Mouse (Mus musculus): ENCODE measurements around the gene Ski. TPM values are rescaled to one million over a fixed set of nuclear protein-coding genes. Genes with fewer than 3 reads are reported as not detected.

Ski gene
- polyA plus RNA-seq, 1 experiment from 2014 or later = 14.1 TPM

GRCm38 (mm10) chr4:155209494-155209893, 12.9 kb downstream of the Ski start:
- Histone ChIP-seq H3K36me3 (ENCODE audit: control insufficient read depth, insufficient read depth, low read length) (no peaks in the 10 kb centered on the region), H3K4me2 (ENCODE audit: low read depth, low read length, severe bottlenecking) (no peak overlapping the region), H3K4me3 (ENCODE audit: low read depth, low read length) (no peak overlapping the region), H3K4me1 (replicated peaks; ENCODE audit: control insufficient read depth, insufficient read depth, low read length) (peaks cover 30% of the 10 kb centered on the region), H3K9me3 (ENCODE audit: control insufficient read depth, low read length) (no peaks in the 10 kb centered on the region), H3K9ac (ENCODE audit: low read length) (no peak overlapping the region), H3K27ac (ENCODE audit: low read depth, low read length) (no peak overlapping the region), H3K27me3 (ENCODE audit: control insufficient read depth, insufficient read depth, low read length) (no peaks in the 10 kb centered on the region)
- no peak for DNase-seq (ENCODE audit: low spot score)
- ATAC-seq (replicated peaks; ENCODE audit: low FRiP score) = no peak
- 94% methylated on average over 5 of the region's 5 CpGs for WGBS

GRCm38 (mm10) chr4:155209079-155209478, 13.3 kb downstream of the Ski start:
- Histone ChIP-seq H3K4me1 (replicated peaks; ENCODE audit: control insufficient read depth, insufficient read depth, low read length) (peaks cover 26% of the 10 kb centered on the region), H3K9ac (ENCODE audit: low read length) (no peak overlapping the region), H3K9me3 (ENCODE audit: control insufficient read depth, low read length) (no peaks in the 10 kb centered on the region), H3K4me2 (ENCODE audit: low read depth, low read length, severe bottlenecking) (no peak overlapping the region), H3K27me3 (ENCODE audit: control insufficient read depth, insufficient read depth, low read length) (no peaks in the 10 kb centered on the region), H3K27ac (ENCODE audit: low read depth, low read length) (no peak overlapping the region), H3K4me3 (ENCODE audit: low read depth, low read length) (no peak overlapping the region), H3K36me3 (ENCODE audit: control insufficient read depth, insufficient read depth, low read length) (no peaks in the 10 kb centered on the region)
- DNase-seq (ENCODE audit: low spot score) (no peak), ATAC-seq (replicated peaks; ENCODE audit: low FRiP score) (no peak)

- DNase-seq (ENCODE audit: low spot score) (no peak), ATAC-seq (replicated peaks; ENCODE audit: low FRiP score) (no peak)
- no peaks in the 10 kb centered on the region for H3K27me3 ChIP-seq (ENCODE audit: control insufficient read depth, insufficient read depth, low read length)
- no peak overlapping the region for H3K4me3 ChIP-seq (ENCODE audit: low read depth, low read length)
- H3K9ac ChIP-seq (ENCODE audit: low read length) = no peak overlapping the region
- WGBS = 59% methylated on average over 7 of the region's 7 CpGs
- no peak overlapping the region for H3K27ac ChIP-seq (ENCODE audit: low read depth, low read length)
- H3K36me3 ChIP-seq (ENCODE audit: control insufficient read depth, insufficient read depth, low read length) = no peaks in the 10 kb centered on the region
- H3K4me2 ChIP-seq (ENCODE audit: low read depth, low read length, severe bottlenecking) = no peak overlapping the region
- no peaks in the 10 kb centered on the region for H3K9me3 ChIP-seq (ENCODE audit: control insufficient read depth, low read length)
- peaks cover 22% of the 10 kb centered on the region for H3K4me1 ChIP-seq (replicated peaks; ENCODE audit: control insufficient read depth, insufficient read depth, low read length)
These were observed 13.8 kb downstream of the Ski start for GRCm38 (mm10) chr4:155208613-155209012.

GRCm38 (mm10) chr4:155207841-155208240, 14.6 kb downstream of the Ski start:
- Histone ChIP-seq H3K27ac (ENCODE audit: low read depth, low read length) (no peak overlapping the region), H3K36me3 (ENCODE audit: control insufficient read depth, insufficient read depth, low read length) (no peaks in the 10 kb centered on the region), H3K27me3 (ENCODE audit: control insufficient read depth, insufficient read depth, low read length) (no peaks in the 10 kb centered on the region), H3K4me3 (ENCODE audit: low read depth, low read length) (no peak overlapping the region), H3K4me1 (replicated peaks; ENCODE audit: control insufficient read depth, insufficient read depth, low read length) (peaks cover 16% of the 10 kb centered on the region), H3K9ac (ENCODE audit: low read length) (no peak overlapping the region), H3K9me3 (ENCODE audit: control insufficient read depth, low read length) (no peaks in the 10 kb centered on the region), H3K4me2 (ENCODE audit: low read depth, low read length, severe bottlenecking) (no peak overlapping the region)
- no peak for DNase-seq (ENCODE audit: low spot score)
- 66% methylated on average over 3 of the region's 3 CpGs for WGBS
- no peak for ATAC-seq (replicated peaks; ENCODE audit: low FRiP score)

GRCm38 (mm10) chr4:155206498-155206897, 15.9 kb downstream of the Ski start:
- no peaks in the 10 kb centered on the region for H3K9me3 ChIP-seq (ENCODE audit: control insufficient read depth, low read length)
- ATAC-seq (replicated peaks; ENCODE audit: low FRiP score) = no peak
- no peaks in the 10 kb centered on the region for H3K36me3 ChIP-seq (ENCODE audit: control insufficient read depth, insufficient read depth, low read length)
- no peak for DNase-seq (ENCODE audit: low spot score)
- no peak overlapping the region for H3K4me3 ChIP-seq (ENCODE audit: low read depth, low read length)
- 84% methylated on average over 8 of the region's 8 CpGs for WGBS
- H3K27ac ChIP-seq (ENCODE audit: low read depth, low read length) = no peak overlapping the region
- no peaks in the 10 kb centered on the region for H3K27me3 ChIP-seq (ENCODE audit: control insufficient read depth, insufficient read depth, low read length)
- H3K4me1 ChIP-seq (replicated peaks; ENCODE audit: control insufficient read depth, insufficient read depth, low read length) = peaks cover 14% of the 10 kb centered on the region; the same call in 1 of the 2 replicates
- H3K9ac ChIP-seq (ENCODE audit: low read length) = no peak overlapping the region
- no peak overlapping the region for H3K4me2 ChIP-seq (ENCODE audit: low read depth, low read length, severe bottlenecking)

GRCm38 (mm10) chr4:155205919-155206318, 16.5 kb downstream of the Ski start:
- no peak for DNase-seq (ENCODE audit: low spot score)
- Histone ChIP-seq H3K4me3 (ENCODE audit: low read depth, low read length) (no peak overlapping the region), H3K4me1 (replicated peaks; ENCODE audit: control insufficient read depth, insufficient read depth, low read length) (peaks cover 14% of the 10 kb centered on the region; the same call in 1 of the 2 replicates), H3K27ac (ENCODE audit: low read depth, low read length) (no peak overlapping the region), H3K9me3 (ENCODE audit: control insufficient read depth, low read length) (no peaks in the 10 kb centered on the region), H3K36me3 (ENCODE audit: control insufficient read depth, insufficient read depth, low read length) (no peaks in the 10 kb centered on the region), H3K9ac (ENCODE audit: low read length) (no peak overlapping the region), H3K27me3 (ENCODE audit: control insufficient read depth, insufficient read depth, low read length) (no peaks in the 10 kb centered on the region), H3K4me2 (ENCODE audit: low read depth, low read length, severe bottlenecking) (no peak overlapping the region)
- no peak for ATAC-seq (replicated peaks; ENCODE audit: low FRiP score)
- WGBS = 79% methylated on average over 6 of the region's 6 CpGs

GRCm38 (mm10) chr4:155201764-155202163, 20.6 kb downstream of the Ski start:
- no peak for ATAC-seq (replicated peaks; ENCODE audit: low FRiP score)
- no peak overlapping the region for H3K4me3 ChIP-seq (ENCODE audit: low read depth, low read length)
- H3K27me3 ChIP-seq (ENCODE audit: control insufficient read depth, insufficient read depth, low read length) = no peaks in the 10 kb centered on the region
- H3K4me1 ChIP-seq (replicated peaks; ENCODE audit: control insufficient read depth, insufficient read depth, low read length) = peaks cover 1% of the 10 kb centered on the region; the same call in 1 of the 2 replicates
- H3K9ac ChIP-seq (ENCODE audit: low read length) = no peak overlapping the region
- 89% methylated on average over 7 of the region's 7 CpGs for WGBS
- no peak overlapping the region for H3K4me2 ChIP-seq (ENCODE audit: low read depth, low read length, severe bottlenecking)
- no peak overlapping the region for H3K27ac ChIP-seq (ENCODE audit: low read depth, low read length)
- DNase-seq (ENCODE audit: low spot score) = no peak
- H3K36me3 ChIP-seq (ENCODE audit: control insufficient read depth, insufficient read depth, low read length) = no peaks in the 10 kb centered on the region
- no peaks in the 10 kb centered on the region for H3K9me3 ChIP-seq (ENCODE audit: control insufficient read depth, low read length)

- no peak overlapping the region; the same call in 1 of the 2 replicates for H3K27ac ChIP-seq (ENCODE audit: low read depth, low read length)
- H3K9ac ChIP-seq (ENCODE audit: low read length) = no peak overlapping the region
- no peaks in the 10 kb centered on the region for H3K9me3 ChIP-seq (ENCODE audit: control insufficient read depth, low read length)
- DNase-seq (ENCODE audit: low spot score) (no peak), ATAC-seq (replicated peaks; ENCODE audit: low FRiP score) (no peak)
- 86% methylated on average over 3 of the region's 3 CpGs for WGBS
- no peaks in the 10 kb centered on the region for H3K27me3 ChIP-seq (ENCODE audit: control insufficient read depth, insufficient read depth, low read length)
- no peak overlapping the region for H3K4me2 ChIP-seq (ENCODE audit: low read depth, low read length, severe bottlenecking)
- H3K4me1 ChIP-seq (replicated peaks; ENCODE audit: control insufficient read depth, insufficient read depth, low read length) = peaks cover 1% of the 10 kb centered on the region; the same call in 1 of the 2 replicates
- H3K36me3 ChIP-seq (ENCODE audit: control insufficient read depth, insufficient read depth, low read length) = no peaks in the 10 kb centered on the region
- H3K4me3 ChIP-seq (ENCODE audit: low read depth, low read length) = no peak overlapping the region
These were observed 21.5 kb downstream of the Ski start for GRCm38 (mm10) chr4:155200861-155201390.

GRCm38 (mm10) chr4:155197726-155198125, 24.7 kb downstream of the Ski start:
- no peak overlapping the region for H3K4me2 ChIP-seq (ENCODE audit: low read depth, low read length, severe bottlenecking)
- ATAC-seq (replicated peaks; ENCODE audit: low FRiP score) = no peak
- no peak overlapping the region for H3K9ac ChIP-seq (ENCODE audit: low read length)

More at GRCm38 (mm10) chr4:155197726-155198125, 24.7 kb downstream of the Ski start:
- Histone ChIP-seq H3K9me3 (ENCODE audit: control insufficient read depth, low read length) (no peaks in the 10 kb centered on the region), H3K27ac (ENCODE audit: low read depth, low read length) (no peak overlapping the region), H3K4me1 (replicated peaks; ENCODE audit: control insufficient read depth, insufficient read depth, low read length) (peaks cover 1% of the 10 kb centered on the region; the same call in 1 of the 2 replicates), H3K36me3 (ENCODE audit: control insufficient read depth, insufficient read depth, low read length) (no peaks in the 10 kb centered on the region), H3K27me3 (ENCODE audit: control insufficient read depth, insufficient read depth, low read length) (no peaks in the 10 kb centered on the region), H3K4me3 (ENCODE audit: low read depth, low read length) (no peak overlapping the region)
- WGBS = 70% methylated on average over 6 of the region's 6 CpGs
- DNase-seq (ENCODE audit: low spot score) = no peak
